Mouse (Mus musculus): ENCODE measurements around the gene Slfn2.

The Slfn2 gene

GRCm38 (mm10) chr11:83070321-83070970 is 5.5 kb downstream of the Slfn2 start:
- no peak for DNase-seq (ENCODE audit: low read depth, low spot score)

GRCm38 (mm10) chr11:83077714-83078422 is 13.0 kb downstream of the Slfn2 start:
- DNase-seq (ENCODE audit: low read depth, low spot score) = no peak

- DNase-seq (ENCODE audit: low read depth, low spot score) = no peak
Measured at GRCm38 (mm10) chr11:83078423-83079140, 13.7 kb downstream of the Slfn2 start.

DNA sequence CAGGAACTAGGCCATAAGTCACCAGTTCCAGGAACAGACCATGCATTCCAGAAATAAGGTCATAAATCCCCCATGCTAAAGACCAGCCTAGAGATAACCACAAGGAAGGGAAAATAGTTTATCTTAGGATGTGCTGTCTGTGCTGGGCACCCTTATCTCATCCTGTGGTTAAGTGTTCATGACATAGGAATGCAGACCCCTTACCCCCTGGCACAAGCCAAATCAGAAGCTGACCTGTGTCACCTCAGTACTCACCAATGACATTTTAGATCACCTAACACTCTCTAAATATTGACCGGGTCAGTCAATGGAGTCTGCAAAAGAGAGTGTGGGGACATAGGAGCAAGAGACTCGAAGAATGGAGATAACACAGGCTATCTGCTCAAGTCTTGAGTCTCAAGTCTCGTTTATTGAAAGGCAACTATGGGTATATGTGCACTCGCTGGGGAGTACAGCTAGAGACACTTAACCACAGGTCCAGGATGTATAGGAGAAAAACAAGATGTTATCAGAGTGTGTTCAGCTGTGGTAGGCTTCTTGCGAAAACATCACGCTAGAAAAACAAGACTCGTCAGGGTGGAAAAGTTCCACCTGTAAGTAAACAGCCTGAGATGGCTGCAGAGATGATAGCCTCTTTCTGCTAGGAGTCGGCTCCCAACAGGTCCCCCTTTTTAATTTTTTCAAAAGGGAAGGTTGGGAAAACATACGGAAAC is 14.7 kb downstream of the Slfn2 start:
- DNase-seq (ENCODE audit: low read depth, low spot score) = no peak

DNA sequence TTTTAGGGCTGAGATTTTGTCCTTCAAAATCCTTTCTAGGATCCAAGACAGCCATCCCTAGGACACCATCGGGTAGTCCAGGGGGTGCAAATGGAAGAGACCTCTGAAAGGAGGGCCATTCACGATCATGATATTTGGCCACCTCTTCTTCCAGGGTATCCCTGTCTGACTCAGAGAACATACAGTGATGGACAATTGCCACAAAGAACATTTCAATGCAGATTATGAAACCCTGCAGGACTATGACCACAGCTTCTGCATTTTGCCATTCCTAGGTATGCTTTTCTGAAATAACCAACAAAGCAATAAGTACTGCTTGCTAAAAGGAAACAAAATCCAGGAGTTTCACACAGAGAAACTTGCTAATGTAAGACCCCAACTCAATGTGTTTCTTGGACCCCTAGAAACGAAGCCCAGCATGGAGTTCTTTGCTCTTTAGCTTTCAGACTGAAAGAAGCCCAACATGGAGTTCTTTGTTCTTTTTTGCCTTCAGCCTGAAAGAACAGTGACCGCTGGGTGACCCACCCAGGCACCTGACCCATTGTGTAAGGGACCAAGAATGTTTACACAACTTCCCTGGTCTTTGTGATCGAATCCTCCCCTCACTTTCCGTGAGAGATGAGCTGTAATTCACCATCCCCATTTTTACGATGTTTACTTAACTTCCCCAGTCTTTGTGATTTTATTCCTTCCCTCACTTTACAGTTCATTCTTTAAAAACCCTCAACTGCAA is 18.0 kb downstream of the Slfn2 start:
- no peak for DNase-seq (ENCODE audit: low read depth, low spot score)

GRCm38 (mm10) chr11:83084161-83084560 is 19.2 kb downstream of the Slfn2 start:
- DNase-seq (ENCODE audit: low read depth, low spot score) = no peak

DNA sequence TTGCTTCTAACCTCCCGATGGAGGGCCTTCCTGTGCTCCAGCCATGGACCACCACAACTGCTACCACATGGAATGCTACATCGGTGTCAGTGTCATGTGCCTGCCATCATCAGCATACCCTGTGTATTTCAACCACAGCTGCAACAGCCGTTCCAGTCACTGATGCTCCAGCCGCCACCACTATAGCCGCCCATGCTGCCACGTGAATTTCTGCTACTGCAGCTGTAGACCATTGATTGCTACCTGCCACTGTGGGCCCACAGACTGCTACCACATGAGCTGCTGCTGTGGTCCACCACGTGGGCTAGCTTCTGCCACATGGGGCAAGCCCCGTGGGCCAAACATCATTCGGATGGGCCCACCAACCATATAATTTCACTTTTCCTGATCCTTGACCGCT is 19.8 kb downstream of the Slfn2 start:
- DNase-seq (ENCODE audit: low read depth, low spot score) = no peak

DNA sequence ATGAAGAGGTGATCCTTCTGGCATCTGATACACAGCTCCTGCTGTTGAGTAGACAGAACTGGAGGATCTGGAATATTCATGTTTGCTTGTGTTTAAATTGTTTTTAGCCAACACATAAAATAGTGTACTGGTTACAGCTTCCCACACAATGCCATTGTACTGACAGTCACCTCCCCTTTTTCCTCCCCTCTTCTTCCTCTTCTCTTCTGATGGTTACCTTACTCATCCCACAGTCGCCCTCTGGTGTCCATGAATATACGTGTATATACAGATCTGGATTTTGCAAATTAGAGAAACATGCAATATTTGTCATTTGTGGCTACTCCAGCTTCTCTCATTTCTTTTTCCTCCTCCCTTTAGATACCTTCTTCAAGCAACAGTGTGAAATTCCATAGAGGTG is 50.2 kb downstream of the Slfn2 start:
- no peak for DNase-seq (ENCODE audit: low read depth, low spot score)

DNA sequence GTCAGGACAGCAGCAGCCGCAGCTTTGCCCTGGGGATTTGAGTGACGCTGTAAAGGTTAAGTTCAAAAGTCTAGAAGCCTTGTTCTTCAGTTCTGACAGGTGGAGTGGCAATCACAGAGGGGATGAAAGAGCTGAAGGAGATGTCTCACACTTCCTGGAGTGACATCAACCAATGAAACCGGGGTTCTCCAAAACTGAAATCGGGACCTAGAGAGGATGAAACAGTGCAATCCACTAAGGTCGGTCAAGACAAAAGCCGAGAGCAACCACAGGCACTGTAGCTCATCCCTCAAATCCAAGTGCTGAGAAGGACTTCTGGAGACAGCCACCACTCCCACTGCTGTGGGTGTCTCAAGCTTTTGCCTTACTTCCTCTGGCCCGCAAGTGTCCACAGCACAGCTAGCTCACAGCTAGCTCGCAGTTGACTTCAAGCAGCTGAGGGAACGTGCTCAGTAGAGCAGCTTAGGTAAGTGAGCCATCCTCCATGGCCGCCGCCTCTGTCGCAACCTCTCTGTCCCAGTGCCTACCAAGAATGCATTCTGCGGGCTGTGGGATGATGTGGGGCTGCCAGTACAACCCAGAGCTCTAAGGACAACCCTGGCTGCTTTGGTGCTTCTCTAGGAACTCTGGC is 51.8 kb downstream of the Slfn2 start, which contains the start of gene Slfn1:
Gene Slfn1 (plus strand): TSS at position 253 of the 631 bp plus-strand sequence.
- DNase-seq (ENCODE audit: low read depth, low spot score) = no peak

GRCm38 (mm10) chr11:83118056-83118455 is 53.1 kb downstream of the Slfn2 start:
- no peak for DNase-seq (ENCODE audit: low read depth, low spot score)

Data from WW6 (cell line).